Mouse (Mus musculus) CH12F3 (cell line): ENCODE data around the gene Bak1.

ENCODE experiments used
- in situ Hi-C: fragments of 300-500 bp; cut with MboI; formaldehyde crosslinking; loops from 2 replicates; pipeline ENCODE4 v1.14.3; 2020; ENCODE audit warnings: low sequenced_read_pairs

Gene Bak1

DNA sequence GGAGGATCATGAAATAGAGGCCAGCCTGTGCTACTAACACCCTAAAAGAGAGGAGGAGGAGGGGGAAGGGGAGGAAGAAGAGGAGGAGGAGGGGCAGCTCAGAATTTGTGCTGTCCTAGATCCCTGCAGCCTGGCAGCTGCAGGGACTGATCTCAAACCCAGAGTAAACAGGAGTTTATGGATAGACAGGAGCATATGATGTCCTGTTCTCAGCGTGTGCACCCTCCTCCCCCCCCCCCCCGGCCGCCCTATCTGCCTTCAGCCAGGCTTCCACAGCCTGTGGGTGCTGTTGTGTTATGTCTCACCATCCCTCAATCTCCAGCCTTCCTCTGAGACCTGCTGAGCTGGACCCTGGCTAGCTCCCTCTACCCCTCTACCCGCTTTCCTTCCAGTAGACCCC, at the start of gene Bak1:
Gene Bak1 (minus strand): TSS at position 101 of the 400 bp plus-strand sequence.
- in situ Hi-C loops, result no loop called here

GRCm38 (mm10) chr17:27078499-27078898, 49.7 kb upstream of the Bak1 start:
- in situ Hi-C loops, result no loop called here

GRCm38 (mm10) chr17:27077920-27078319, 49.1 kb upstream of the Bak1 start:
- in situ Hi-C loops, result no loop called here

DNA sequence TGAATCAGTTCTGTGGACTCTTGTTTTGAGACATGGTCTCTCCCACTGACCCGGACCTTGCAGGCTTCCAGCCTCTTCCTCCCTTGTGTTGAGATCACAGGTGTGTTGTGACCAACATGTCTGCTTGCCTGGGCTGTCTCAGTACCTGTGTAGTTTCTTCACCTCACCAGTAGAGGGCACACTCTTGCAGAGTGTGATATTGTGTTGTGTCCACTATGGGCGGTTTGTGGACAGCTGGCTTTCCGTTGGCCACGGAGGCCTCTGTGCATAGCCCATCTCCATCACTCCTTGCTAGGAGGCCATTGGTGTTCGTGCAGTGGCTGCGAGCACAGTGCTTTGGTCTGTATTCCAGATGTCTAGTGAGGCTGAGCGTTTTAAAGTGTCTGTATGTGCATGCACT, 48.3 kb upstream of the Bak1 start:
- in situ Hi-C loops, result no loop called here

- in situ Hi-C loops, result no loop called here
Observed at GRCm38 (mm10) chr17:27074849-27075745, 46.3 kb upstream of the Bak1 start.

DNA sequence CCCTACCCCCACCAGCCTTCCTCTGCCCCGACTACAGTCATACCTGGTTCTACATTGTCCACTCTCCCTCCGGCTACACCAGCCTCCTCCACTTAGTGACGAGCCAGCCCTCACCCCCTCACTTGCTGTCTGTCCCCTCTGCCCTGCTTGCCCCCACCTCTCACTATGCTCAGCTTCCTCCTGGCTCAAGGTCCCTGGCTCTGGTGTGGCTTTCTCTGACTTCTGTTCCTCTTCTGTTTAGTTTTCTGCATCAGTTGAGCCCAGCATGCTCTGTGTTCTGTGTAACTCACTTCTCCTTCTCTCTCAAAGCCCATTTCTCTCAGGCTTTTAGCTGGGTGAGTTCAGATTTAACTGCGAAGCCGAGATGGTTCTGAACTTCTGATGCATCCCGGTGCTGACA, 45.4 kb upstream of the Bak1 start:
- in situ Hi-C loops, result no loop called here

- in situ Hi-C loops, result no loop called here
Observed at GRCm38 (mm10) chr17:27073778-27074177, 45.0 kb upstream of the Bak1 start.

DNA sequence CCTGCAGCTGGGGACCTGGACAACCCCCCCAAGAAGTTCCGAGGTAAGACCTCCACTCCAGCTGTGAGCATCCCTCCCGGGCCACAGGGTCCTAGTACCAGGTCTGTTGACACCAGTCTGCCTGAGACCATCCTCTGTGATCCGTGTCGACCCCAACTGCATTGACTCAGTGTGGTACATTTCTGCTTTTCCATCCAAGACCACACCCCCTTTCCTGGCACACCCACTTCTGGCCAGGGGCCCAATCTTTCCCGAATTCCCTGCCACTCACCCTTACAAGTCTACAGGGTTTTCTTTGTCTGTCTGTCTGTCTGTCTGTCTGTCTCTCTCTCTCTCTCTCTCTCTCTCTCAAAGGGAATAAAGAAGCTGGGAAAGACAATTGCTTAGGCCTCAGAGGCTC, 44.3 kb upstream of the Bak1 start:
- in situ Hi-C loops, result no loop called here

DNA sequence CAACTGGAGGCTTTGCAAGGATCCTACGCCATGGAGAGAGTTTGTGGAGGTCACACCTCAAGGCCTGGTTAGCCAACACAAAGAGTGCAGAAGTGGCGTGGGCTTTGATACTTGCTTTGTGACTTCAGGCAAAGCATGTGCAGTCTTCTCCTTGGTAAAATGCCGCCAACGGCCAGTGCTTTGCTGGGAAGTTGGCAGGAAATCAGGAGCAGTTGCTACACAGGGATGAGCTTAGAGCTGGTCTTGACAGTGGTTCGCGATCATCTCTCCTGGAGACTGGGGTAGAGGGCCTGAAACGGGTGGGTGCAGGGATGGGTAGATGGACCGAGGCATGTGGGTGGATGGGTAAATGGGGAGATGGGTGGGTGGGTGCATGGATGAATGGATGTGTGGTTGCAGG, 43.6 kb upstream of the Bak1 start:
- in situ Hi-C loops, result no loop called here

- in situ Hi-C loops, result no loop called here
Observed at GRCm38 (mm10) chr17:27071630-27072029, 42.8 kb upstream of the Bak1 start.

- in situ Hi-C loops, result no loop called here
Observed at GRCm38 (mm10) chr17:27070913-27071312, 42.1 kb upstream of the Bak1 start.

DNA sequence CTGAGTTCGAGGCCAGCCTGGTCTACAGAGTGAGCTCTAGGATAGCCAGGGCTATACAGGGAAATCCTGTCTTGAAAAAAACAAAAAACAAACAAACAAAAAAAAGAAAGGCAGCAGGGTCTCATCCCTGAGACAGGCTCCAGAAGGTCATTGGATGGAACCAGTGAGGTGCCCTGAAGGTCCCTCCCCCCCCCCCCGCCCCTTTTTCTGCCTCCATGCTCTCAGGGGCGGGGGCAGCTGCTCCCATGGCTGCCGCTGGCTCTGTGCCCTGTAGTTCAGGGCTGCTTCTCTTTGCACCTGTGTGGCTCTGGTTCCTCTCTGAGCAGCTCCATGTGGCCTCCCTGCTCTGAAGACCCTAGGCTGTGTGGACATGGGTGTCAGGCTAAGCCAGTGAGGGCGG, 40.3 kb upstream of the Bak1 start:
- in situ Hi-C loops, result no loop called here

- in situ Hi-C loops, result no loop called here
Observed at GRCm38 (mm10) chr17:27066065-27066464, 37.3 kb upstream of the Bak1 start.

- in situ Hi-C loops, result no loop called here
Observed at GRCm38 (mm10) chr17:27064195-27064594, 35.4 kb upstream of the Bak1 start.

DNA sequence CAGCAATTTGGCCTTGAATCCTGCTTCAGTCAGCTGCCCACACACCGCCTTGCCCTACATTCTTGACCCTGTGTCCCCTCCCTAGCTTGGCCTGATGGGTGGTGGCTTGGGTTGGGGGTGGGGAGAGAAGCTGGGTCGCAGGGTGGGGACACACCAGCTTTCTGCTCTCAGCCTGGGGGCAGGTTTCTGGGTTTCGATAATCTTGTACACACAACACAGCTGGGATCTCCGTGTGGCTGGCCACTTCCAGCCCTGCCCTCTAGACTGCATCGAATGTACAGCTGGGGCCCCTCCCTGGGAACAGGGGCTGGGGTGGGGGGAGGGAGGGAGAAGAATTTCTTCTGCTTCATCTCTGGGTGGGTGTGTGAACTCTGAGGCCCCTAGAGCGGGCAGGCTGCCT, 34.9 kb upstream of the Bak1 start:
- in situ Hi-C loops, result no loop called here

DNA sequence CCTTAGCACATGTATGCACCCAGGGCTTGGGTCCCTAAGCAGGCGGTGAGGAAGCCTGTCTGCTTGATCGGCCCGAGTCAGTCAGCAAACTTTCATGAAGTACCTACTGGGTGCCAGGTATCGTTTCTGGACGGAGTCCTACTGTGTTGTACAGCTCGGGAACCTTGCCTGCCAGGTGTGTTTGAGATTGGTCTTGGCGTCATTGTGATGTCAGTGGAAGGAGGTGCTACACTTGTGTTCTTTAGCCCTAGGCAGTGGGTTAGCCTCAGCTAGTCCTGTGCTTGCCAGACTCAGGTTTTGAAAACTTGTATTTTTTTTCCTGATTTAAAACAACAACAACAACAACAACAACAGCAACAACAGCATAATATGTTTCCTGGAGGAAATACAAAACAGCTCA, 33.9 kb upstream of the Bak1 start:
- in situ Hi-C loops, result no loop called here

- in situ Hi-C loops, result no loop called here
Observed at GRCm38 (mm10) chr17:27061727-27062126, 32.9 kb upstream of the Bak1 start.

DNA sequence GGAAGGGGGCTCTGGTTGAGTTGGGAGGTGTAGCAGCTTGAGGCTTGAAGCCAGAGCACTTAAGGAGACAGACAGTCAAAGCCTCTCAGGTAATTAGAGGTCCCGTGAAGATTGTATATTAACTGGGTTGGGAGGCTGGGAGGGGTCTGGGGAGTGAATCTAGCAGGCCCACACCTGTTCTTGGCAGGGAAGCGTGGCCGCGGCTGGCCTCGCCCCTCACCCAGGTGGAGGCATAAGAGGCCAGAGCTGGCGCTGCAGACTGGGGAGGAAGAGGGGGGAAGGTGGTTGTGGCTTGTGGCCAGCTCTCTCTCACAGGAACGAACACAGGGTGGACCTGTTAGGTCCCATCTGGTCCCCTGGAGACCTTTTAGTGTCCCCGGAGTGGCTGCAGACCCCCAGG, 31.9 kb upstream of the Bak1 start:
- in situ Hi-C loops, result no loop called here

DNA sequence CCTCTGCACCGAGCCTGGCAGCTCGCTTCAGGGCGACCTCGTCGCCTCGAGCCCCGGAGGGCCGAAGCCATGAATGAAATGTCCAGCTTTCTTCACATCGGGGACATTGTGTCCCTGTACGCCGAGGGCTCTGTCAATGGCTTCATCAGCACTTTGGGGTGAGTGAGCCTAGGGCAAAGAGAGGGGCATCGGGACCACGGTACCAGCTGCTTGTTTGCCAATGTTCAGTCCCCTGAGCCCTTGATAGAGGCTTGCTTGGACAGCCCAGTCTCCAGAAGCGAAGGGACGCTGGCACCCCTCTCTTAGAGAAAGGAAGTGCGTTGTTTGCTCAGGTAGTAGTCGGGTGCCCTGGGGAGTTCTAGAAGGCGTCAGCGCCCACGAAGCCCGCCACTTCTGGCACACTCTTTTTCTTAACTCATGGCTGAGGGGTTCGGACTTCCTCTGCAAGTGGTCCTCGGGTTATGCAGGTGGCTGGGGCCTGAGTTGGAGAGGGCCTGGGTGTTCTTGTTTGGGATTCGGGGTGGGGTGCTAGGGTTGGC, 28.8 kb upstream of the Bak1 start:
- in situ Hi-C loops, result no loop called here

DNA sequence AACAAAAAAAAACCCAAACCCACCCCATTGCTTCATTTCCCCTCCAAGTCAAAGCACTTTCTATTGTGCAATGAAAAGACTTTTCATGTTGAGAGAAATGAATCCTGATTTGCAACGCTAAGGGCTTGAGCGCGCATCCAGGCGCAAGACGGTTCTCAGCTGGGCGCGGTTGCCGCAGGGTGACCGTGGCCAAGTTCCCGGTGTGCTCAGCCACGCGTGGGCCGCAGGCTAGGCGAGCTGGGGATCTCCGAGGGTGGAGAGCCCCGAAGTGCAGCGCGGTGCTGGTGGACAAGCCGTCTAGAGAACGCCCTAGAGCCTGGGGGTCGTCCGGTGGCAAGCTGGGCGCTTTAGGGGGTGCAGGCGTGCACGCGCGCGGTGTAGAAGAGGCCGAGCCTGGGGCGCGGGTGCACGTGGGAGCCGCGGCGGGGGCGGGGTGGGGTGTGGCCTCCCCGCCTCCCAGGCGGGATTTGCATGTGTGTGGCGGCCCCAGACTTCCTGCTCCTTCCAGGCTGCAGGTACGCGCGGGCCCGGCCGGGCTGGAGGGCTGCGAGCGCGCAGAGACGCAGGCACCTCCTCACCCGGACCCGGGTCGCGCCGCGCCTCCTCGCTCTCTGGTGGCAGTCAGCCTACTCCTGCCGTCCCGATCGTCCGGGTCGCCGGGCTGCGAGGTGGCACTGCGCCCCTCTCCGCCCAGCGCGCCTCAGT, 28.2 kb upstream of the Bak1 start, which contains the start of gene Itpr3:
Gene Itpr3 (plus strand): TSS at position 493 of the 705 bp plus-strand sequence.
- in situ Hi-C loops, result no loop called here

- in situ Hi-C loops, result no loop called here
Observed at GRCm38 (mm10) chr17:27056170-27056569, 27.4 kb upstream of the Bak1 start.

- in situ Hi-C loops, result no loop called here
Observed at GRCm38 (mm10) chr17:27051514-27051913, 22.7 kb upstream of the Bak1 start.
